Mouse (Mus musculus): ENCODE results near the gene Fancc.

GRCm38 (mm10) chr13:63304124-63304792 lies 192.8 kb downstream of the Fancc start:
- TF ChIP-seq CTCF (IDR thresholded peaks at IDR 0.05; ENCODE audit: low read depth), result no peak
- TF ChIP-seq EP300 (IDR thresholded peaks at IDR 0.05; ENCODE audit: low read depth), result no peak
